Mouse (Mus musculus): ENCODE measurements at regions not wholly inside any gene's neighbourhood (a gene's known extent, or its start where the extent isn't known, plus 50 kb on each side); places are given as distances from the start of the nearest gene placed in this dataset.

DNA sequence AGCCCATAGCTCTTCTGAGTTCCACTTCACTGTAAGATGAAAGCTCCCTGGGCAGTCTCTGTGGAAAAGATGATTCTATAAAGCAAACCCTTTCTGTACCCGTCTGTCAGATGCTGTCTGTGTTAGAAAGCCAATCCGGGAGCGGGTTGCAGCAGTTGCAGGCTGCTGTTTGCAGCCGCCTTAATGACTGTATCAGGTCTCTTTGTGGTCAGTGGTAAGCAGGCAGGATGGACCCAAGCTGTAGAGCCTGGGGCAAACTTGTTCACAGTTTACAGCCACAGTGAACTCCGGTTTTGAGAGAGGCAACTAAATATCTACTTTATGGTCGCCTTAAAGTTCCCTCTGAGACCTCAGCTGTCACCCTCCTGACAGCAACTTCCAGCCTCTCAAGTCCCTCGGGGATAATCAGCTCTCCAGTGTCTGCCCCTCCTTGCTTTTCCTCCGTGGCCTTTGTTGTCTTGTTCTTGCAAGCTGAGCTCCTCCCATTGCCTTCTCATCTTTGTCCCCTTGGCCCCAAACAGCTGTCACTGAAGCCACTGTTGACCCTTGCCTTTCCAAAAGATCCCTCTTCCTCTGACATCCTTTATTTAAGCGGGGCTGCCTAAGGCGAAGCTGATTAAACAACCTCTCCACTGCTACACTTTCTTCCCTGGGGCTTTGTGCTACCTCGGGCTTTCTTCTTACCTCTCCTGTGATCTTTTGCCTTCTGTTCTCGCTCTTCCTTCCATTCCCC, 565.1 kb downstream of the Bnc2 start:
- DNase-seq: no peak

DNA sequence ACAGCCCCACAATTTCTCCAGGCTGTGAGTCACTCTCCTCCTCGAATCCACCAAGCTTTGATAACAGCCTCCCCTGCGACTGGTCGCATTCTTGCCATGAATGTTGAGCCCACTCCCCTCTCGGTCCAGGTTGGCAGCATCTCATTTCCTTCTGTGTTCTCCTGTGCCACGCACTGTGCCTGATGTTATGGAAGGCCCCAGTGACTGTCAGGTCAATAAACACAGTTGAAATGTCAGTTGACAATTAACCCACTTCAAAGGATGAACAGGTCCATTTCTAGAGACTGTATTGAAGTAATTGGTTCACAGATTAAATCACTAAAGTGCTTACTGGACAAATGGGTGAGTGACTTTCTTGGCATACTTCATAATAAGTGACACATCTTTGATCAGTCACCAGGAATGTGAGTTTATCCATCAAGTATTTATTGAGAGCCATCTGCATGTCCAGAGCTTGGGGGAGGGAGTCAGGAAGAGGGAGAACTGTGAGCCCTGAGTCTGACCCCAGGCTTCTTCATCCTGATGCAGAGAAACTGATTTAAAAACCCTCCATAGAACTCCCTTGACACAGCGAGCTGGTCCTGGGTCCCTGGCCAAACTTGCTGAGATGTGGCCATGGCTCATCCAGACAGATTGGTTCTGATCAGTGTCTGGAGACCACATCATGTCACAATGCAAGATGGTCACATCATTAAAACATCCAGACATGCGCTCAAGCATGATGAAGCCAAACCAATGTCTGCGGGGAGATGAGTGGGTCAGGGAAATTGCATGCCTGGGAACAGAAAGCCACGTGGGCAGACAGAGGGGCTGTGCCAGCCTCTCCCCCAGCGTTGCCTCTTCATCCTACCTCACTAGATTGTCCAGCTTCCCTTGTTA, 560.7 kb downstream of the Bnc2 start:
- DNase-seq: no peak

DNA sequence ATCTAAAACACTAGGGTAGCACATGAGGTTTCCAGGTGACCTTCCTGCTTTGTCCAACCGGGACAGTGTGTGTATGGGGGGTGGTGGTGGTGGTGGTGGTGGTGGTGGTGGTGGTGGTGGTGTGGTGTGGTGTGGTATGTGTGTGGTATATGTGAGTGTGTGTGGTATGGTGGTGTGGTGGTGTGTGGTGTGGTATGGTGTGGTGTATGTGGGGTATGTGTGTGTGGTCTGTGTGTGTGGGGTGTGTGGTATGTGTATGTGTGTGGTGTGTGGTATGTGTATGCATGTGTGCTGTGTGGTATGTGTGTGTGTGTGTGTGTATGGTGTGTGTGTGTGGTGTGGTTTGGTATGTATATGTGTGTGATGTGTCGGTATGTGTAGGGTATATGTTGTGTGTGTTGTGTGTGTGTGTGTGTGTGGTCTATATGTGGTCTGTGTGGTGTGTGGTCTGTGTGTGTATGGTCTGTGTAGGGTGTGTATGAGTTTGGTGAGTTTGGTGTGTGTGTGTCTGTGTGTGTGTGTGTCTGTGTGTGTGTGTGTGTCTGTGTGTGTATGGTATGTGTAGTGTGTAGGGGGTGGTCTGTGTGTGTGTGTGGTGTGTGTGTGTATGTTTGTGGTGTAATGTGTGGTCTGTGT, 556.7 kb downstream of the Bnc2 start:
- DNase-seq: no peak

DNA sequence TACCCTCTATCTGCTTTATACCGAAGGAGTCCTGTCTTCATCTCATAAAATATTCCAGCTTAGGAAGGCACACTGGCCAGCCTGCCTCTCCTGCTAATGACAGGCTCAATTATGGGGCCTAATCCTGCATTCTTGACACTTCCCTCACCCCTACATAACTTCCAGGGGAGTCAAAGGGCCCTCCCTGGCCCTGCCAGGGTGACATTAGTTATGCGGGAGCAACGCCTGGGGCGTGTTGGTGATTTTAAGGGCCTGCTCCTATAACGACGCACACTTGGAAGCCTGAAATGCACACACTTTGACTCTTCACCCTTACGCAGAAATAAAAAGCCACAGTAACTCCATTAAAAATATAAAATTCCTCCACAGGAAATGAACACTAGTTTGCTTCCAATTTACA, 555.5 kb downstream of the Bnc2 start:
- no peak for DNase-seq

DNA sequence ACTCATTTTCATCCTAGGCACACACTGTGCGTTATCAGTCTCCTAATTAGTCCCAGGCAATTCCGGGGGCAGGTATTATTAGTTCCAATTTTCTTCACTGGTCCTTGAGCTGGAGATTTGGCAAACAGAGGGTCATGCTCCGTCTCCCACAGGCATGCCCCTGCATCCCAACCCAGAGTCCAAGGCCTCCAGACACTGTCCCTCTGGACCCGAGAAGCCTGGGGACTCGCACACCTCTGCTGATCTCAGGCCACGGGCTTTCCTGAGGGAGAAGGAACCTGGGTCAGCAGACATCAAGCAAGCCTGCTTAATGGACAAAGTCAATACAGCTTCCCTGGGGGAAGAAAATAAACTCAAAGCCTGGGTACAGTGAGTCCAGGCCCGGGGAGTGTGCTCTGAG, 554.7 kb downstream of the Bnc2 start:
- DNase-seq: no peak

DNA sequence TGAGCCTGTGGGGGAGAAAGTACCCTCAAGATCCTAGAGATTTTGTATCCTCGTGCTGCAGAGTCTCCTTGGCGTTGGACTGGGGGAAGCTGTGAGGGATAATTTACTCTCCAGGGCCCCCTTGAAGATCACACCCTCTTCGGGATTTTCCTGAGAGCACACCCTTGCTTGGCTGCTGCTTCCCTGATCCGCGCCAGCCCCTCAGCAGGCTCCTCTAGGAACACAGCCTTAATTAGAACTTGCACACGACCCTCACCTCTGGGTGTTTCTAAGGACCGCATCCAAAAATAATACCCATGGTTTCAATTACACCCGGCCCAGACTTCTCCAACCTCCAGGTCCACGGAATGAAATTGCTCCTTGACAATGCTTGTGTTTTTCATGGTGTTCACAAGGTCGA, 553.6 kb downstream of the Bnc2 start:
- DNase-seq: no peak

DNA sequence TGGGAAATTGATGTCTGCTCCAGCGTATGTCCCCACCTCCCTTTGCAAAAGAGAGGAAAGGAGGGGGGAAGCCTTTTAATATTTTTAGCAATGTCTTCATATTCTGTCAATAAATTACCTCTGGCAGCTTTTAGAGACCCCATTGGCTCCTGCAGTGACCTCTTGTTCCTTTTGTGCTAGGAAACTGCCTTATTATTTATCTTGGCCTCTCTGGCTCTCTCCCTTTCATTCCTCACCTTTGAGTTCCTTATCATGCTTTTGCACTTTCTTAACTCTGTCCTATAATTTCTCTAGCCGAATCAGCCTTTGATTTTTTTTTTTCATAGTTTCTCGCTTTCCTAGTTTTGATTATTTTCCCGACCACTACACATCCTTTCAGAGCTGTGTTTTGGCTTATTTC, 548.7 kb downstream of the Bnc2 start:
- DNase-seq: no peak

DNA sequence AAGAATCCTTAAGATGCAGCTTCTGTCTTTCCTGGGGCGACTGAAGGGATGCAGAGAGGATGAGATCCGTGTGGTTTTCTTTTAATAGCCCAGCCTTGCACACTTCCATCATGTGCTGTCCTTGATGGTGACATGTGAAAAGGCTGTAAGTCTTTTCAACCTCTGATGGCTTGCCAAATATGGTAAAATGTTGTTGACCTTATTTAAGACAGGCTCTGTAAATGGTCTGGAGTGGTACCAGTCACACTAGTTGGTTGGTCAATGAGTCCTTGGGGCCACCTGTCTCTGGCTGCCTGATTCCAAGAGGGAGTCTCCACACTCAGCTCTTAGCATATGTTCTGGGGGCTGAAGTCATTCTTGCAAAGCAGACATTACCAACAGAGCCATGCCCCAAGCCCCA, 547.7 kb downstream of the Bnc2 start:
- no peak for DNase-seq

DNA sequence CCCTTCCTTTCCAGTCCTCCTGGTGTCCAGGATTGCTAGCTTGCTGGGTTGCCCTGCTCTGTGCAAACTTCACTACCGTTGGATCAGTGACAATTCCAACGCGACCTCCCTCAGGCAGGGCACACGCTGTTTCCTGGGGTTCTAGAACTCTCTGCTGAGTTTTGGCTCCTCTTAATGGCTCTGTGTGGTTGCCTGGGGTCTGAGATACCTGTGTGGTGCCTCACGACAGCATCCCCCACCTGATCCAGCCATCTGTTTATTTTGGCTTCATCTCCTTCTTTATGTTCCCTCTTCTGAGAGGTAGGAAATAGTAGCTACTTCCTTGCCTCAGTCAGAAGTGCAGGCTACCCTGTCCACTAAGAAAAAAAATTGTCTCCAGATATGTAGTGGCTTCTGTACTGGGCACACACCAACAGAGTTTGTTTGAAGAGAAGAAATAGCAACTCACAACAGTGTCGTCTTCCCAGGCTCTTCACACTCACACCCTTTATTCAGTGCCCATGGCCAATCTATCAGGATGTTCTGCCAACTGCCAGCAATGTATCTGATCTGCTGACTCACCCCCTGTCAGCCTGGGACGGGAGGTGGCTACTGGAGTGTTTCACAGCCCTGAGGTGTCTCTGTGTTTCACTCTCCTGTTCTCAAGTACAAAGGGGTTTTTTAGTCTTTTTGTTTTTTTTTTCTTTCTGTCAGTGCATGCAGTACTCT, 544.1 kb downstream of the Bnc2 start:
- no peak for DNase-seq

DNA sequence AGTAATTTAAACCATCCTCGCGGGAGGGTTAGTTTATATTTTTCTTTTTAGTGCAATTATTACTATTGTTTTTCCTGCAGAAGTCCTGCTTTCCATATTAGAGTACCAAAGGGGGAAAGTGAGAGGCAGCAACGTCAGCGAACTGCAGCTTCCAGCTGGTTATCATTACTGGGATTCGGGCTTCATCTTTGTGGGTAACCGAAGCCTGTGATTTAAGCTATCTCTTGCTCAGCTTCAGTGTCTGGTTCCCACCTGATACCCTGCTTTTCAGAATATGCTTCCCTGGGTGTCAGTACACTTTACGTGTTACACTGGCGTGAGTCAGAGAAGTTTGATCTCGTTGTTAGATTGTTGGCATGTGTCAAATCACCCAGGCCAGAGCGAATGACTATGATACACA, 539.3 kb downstream of the Bnc2 start:
- no peak for DNase-seq

DNA sequence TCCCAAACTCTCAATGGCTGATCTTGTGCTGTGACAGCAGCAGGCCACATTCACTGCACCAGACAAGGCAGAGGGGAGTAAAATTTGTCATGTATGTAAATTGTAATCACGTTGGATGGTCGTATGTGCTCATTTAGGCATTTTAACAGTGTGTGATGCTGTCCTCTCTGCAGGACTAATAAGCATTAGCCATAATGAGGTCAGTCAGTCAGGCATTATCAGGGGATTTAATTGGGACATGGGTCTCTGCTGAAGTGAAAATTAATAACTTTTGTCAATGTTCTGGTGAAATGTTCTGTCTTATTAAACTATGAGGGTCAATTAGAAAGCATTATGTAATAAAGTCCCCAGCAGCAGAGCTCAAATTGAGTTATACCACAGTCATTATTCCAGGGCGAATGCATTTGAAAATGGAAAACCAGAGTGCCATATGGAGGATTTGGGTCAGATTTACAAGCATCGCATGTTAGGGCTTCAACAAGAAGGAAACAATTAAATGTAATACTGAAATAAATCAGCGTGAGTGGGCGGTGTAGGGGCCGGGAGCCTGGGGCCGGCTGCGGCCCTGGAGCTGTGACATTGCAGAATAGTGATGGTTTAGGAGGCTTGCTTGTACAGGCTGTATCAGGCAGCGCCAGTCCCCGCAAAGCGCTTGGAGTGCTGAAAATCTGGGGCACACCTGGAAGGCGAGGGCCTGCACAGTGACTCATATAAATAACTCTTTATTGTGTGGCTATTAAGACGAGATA, 537.7 kb downstream of the Bnc2 start:
- DNase-seq: no peak

DNA sequence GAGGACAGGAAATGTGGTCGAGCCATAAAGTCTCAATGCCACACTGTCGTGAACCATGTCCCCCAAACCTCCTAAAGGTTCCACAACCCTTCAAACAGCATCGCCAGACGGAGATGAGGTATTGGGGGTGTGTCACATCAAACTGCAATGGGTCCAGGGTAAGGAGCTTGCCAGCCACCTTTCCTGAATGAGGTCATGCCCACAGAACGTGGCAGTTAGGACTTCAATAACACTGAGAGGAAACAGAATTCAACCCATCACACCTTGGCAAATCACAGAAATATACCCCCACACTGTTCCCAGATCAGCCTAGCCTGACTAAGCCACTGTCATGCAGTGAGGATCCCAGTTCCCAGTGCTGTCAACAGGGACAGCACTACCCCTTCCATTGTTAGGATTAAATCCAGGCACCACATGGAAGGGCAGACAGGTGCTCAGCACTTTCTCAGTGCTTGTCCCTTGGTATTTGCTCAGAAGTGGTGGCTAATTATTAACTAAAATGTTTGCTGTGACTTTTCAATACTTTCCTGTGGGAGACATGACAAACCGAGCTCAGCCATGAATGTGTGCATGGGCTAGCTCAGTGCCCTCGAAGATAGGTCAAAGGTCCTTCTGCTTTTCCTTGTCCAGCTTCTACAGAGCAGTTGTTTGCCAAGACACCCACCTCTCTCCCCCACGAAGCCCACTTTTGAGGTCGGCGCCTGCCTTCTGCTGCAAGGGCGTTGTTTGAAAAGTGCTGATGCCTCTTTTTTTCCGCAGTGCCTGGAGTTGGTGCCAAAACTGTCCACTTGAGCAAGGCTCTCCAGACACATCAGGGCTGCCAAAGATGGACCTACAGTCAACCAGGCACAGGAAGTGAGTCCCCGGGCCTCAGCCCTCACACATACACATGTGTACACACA, 525.7 kb downstream of the Bnc2 start:
- DNase-seq: no peak

DNA sequence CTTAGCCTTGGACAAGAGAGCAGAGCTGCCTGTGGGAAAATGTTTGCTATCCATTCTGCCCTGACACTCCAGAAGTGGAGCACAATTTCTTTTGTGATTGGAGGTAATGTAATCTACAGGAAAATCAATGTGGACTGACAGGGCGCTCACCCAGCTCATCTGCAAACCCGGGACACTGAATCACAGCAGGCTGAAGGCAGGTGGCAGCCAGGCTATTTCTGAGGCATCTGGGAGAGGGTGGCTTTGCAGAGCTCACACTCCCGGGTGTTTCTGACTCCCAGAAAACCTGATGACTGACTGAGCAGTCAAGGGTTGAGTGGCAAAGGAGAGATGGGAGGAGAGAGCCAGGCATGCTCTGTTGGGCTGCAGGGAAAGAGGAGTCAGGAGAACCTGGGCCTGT, 524.4 kb downstream of the Bnc2 start:
- DNase-seq: no peak

DNA sequence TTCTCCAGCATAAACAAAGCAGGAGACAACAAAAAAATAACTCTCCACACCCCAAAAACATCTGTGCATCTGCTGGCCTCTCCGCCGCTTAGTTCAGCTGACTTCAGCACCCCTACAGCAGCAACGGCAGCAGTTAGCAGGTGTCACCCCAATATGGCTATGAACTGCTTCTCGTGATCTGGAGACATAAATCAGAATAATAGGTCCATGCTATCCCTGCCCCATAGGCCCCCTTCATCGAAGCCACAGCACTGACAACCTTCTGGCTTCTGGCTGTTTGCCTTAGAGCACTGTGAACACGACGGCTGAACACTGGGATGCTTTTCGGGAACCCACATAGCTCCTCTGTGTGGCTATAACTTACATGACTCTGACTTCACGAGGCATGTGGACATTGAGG, 523.8 kb downstream of the Bnc2 start:
- DNase-seq: no peak

DNA sequence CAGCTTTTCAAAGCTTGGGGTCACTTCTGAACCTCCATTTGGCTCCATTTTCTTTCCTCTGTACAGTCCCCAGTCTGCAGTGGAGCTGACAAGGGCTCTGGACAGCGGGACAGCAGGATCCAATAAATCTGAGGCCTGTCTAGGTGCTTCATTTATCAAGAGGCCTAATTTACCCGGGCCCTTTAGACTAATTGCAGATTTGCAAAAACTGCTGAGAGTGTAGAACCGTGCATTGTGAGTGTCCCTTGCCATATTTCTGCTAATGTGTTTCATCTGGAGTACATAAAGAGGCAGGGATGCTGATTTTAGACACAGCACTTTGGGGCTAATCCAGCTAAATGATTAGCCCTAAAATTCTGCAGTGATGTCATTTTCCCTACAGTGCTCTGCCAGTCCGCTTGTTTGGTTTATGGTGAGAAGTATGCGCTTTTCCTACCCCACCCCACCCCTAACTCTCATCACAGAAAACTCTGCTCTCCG, 523.1 kb downstream of the Bnc2 start:
- DNase-seq: no peak

DNA sequence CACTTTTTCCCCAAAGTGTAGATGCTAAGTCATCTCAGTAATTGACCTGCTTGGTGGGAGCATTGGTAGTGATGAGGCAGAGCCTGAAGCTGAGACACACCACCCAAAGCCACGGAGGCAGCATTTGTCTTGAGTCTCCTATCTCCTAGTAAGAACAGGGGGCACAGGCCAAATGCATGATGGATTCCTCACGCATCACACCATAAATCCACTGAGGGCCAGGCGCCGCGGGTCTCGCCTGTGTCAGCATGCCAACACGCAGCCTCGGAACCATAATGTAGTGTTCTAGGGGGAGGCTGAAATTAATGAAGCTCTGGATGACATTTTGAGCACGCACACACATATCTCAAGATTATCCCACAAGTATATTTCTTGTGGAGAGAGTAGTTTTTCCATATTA, 521.5 kb downstream of the Bnc2 start:
- no peak for DNase-seq

DNA sequence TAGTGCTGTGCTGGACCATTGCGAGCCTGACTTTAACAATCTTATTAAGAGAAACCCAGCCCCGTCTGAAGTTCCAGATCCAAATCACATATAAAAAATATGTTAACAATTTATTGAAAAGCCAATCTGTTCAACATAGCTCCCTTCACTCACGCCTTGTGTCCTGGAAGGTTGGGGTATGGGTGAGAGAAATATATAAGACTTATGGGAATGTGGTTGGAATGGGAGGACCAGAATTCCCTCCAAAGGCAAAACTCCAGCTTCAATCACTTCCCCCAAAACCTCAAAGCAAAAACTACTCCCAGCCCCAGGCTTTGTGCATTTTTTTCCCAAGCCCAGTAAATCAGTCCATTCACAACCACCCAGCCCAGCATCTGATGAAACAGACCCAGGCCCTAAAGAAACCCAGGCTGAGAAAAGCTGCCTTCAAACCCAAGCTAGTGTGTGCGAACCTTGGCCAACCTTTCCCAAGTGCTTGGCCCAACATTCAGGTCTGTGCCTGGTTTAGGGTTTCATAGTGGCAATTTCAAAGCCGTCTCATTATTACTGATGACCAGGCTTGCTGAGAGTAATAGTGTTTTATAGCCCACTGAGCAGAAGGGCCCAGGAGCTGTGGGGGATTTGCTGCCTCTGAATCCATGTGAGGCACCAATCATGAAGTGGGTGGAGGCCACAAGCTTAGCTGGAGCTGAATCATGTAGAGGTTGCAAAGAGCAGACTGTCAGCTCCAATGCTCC, 517.0 kb downstream of the Bnc2 start:
- no peak for DNase-seq

DNA sequence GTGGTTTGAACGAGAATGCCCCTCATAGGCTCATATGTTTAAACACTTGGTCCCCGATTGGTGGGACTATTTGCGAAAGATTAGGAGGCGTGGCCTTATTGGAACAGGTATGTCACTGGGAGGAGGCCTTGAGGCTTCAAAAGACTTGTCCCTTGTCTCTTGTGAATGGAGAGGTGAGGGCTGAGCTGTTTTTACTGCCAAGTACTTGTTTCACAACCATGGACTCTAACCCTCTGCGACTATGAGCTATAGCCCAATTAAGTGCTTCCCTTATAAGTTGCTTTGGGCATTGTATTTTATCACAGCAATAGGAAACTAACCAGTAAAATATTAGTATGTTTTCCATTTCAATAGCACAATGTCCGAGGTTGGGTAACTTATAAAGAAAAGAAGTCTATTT, 511.7 kb downstream of the Bnc2 start:
- no peak for DNase-seq

DNA sequence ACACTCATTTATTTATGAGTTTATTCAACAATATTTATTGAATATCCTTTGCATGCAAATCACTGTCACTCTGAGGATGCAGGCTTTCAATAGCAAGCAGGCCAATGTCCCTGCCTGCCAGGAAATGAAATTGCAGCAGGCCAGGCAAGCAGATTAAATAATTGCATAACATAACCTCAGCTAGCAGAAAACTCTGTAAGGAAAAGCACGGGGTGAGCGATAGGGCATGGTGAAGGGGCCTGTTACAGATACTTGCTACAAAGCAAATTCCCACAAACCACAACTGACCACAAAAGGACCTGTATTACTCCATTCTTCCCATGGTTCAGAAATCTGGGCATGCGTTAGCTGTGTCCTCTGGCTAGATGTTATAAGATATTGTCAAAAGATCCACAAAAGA, 509.8 kb downstream of the Bnc2 start:
- DNase-seq: no peak

DNA sequence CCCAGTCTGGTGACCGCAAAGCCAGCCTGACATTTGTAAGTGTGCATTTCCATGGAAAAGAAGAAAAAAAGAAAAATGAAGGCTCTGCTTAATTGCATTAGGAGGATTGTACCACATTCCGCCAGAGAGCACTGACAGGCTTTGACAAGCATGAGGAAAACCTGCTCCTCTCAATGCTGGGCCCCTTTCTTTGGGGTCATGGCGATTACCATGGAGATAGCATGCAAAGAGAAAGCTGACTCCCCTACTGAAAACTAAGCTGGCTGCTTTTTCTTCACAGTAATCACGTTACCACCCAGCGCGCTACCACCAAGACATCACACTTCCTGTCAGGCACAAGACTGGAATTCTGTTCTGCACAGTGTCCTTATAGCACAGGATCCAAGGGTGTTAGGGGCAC, 502.2 kb downstream of the Bnc2 start:
- DNase-seq: no peak

DNA sequence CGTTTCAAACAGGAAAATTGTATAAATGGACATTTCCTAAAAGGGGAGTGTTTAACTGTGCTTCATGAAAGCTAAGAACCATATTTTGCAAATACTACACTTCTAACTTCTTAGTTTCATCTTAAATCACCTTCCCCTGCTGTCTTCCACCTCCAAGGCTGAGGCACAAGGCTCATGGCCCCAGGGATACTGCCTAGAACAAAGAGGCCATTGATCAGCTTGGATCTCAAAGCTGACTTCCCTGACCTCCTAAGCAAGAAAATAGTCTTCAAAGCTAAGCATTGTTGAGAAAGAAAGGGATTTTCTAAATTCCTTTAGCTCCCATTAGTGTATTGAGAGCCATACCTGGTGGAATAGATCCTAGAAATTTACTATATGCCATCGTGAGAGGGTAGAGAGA, 501.6 kb downstream of the Bnc2 start:
- DNase-seq: no peak
